Mouse (Mus musculus) midbrain, embryonic 14.5 days (tissue): ENCODE data around the gene Itgb7. TPM values are rescaled to one million over a fixed set of nuclear protein-coding genes. Genes with fewer than 3 reads are reported as not detected.

Experiments used
- ATAC-seq: fragments of 200-750 bp; cut with Nextera tagmentation; 2 replicates; pipeline ENCODE4 v1.8.0; 2017; ENCODE audit warnings: moderate number of reproducible peaks, moderate library complexity; ENCODE audit not compliant: low FRiP score, low TSS enrichment
- DNase-seq: peaks from one replicate; pipeline ENCODE4 v3.0.0-alpha.2; 2015
- H3K27ac ChIP-seq: fragments of 300-500 bp; sonication (generic); replicated peaks from 2 replicates; pipeline ENCODE4 v1.5.1; 2014; ENCODE audit warnings: mild to moderate bottlenecking, low read depth, low read length, moderate library complexity
- H3K27me3 ChIP-seq: fragments of 300-500 bp; sonication (generic); 2 replicates; pipeline ENCODE4 v1.6.1; 2014; ENCODE audit warnings: low read length, control low read depth, mixed read lengths; ENCODE audit not compliant: control insufficient read depth, insufficient read depth
- H3K36me3 ChIP-seq: fragments of 300-500 bp; sonication (generic); 2 replicates; pipeline ENCODE4 v1.6.1; 2014; ENCODE audit warnings: low read length, control low read depth; ENCODE audit not compliant: control insufficient read depth, insufficient read depth
- H3K4me1 ChIP-seq: fragments of 300-500 bp; sonication (generic); 2 replicates; pipeline ENCODE4 v1.6.1; 2014; ENCODE audit warnings: mild to moderate bottlenecking, antibody characterized with exemption, low read length, control low read depth; ENCODE audit not compliant: control insufficient read depth, insufficient read depth
- H3K4me2 ChIP-seq: fragments of 300-500 bp; sonication (generic); 2 replicates; pipeline ENCODE4 v1.6.1; 2014; ENCODE audit warnings: mild to moderate bottlenecking, low read length, moderate library complexity
- H3K4me3 ChIP-seq: fragments of 300-500 bp; sonication (generic); replicated peaks from 2 replicates; pipeline ENCODE4 v1.5.1; 2014; ENCODE audit warnings: low read depth, low read length
- H3K9ac ChIP-seq: fragments of 300-500 bp; sonication (generic); replicated peaks from 2 replicates; pipeline ENCODE4 v1.6.1; 2014; ENCODE audit warnings: mild to moderate bottlenecking, low read length, moderate library complexity
- H3K9me3 ChIP-seq: fragments of 300-500 bp; sonication (generic); 2 replicates; pipeline ENCODE4 v1.6.1; 2016; ENCODE audit warnings: low read length, control low read depth, mixed read lengths; ENCODE audit not compliant: control insufficient read depth
- WGBS: fragments of 180-500 bp; shearing (Covaris S2); extraction: QIAGEN DNeasy Blood & Tissue Kit; methylation state at CpG from one replicate; pipeline ENCODE4 v1.1.7; 2014; 5-methylcytosine and 5-hydroxymethylcytosine counted together
- polyA plus RNA-seq: library from polyadenylated mRNA; unstranded; fragments of >200 nt; fragmentation: Nextera tagmentation; extraction: Ambion mirVana; gene quantifications from 2 replicates; pipeline ENCODE4 v1.2.1, GENCODE M21; 2014

Gene Itgb7
- polyA plus RNA-seq, 1 experiment from 2014 or later: 0.78 TPM

GRCm38 (mm10) chr15:102183076-102183475 is 48.7 kb downstream of the Itgb7 start:
- 0 out of 2 replicates have a peak, but pooled peaks cover 10% of the 10 kb centered on the region for H3K36me3 ChIP-seq
- H3K27me3 ChIP-seq: no peaks in the 10 kb centered on the region
- H3K4me2 ChIP-seq: no peak overlapping the region
- H3K4me3 ChIP-seq: no peak overlapping the region
- H3K9me3 ChIP-seq: no peaks in the 10 kb centered on the region
- H3K4me1 ChIP-seq: no peaks in the 10 kb centered on the region
- H3K9ac ChIP-seq: no peak overlapping the region
- H3K27ac ChIP-seq: no peak overlapping the region
- no peak for ATAC-seq
- 89% methylated on average over 3 of the region's 3 CpGs for WGBS
- DNase-seq: no peak

- H3K9me3 ChIP-seq: no peaks in the 10 kb centered on the region
- no peak overlapping the region for H3K4me3 ChIP-seq
- no peak overlapping the region for H3K4me2 ChIP-seq
- no peak for DNase-seq
- no peak overlapping the region for H3K27ac ChIP-seq
- WGBS: 91% methylated on average over 14 of the region's 14 CpGs
- 0 out of 2 replicates have a peak, but pooled peaks cover 9% of the 10 kb centered on the region for H3K36me3 ChIP-seq
- H3K27me3 ChIP-seq: no peaks in the 10 kb centered on the region
- H3K4me1 ChIP-seq: no peaks in the 10 kb centered on the region
- no peak for ATAC-seq
- no peak overlapping the region for H3K9ac ChIP-seq
Observed at GRCm38 (mm10) chr15:102179924-102180323, 51.8 kb downstream of the Itgb7 start.

- no peaks in the 10 kb centered on the region for H3K9me3 ChIP-seq
- WGBS: 80% methylated on average over 9 of the region's 9 CpGs
- DNase-seq (no peak), ATAC-seq (no peak)
- no peak overlapping the region for H3K9ac ChIP-seq
- no peak overlapping the region for H3K27ac ChIP-seq
- H3K4me1 ChIP-seq: no peaks in the 10 kb centered on the region
- no peaks in the 10 kb centered on the region for H3K27me3 ChIP-seq
- no peak overlapping the region for H3K4me3 ChIP-seq
- H3K4me2 ChIP-seq: no peak overlapping the region
- H3K36me3 ChIP-seq: 0 out of 2 replicates have a peak, but pooled peaks cover 6% of the 10 kb centered on the region
Observed at GRCm38 (mm10) chr15:102179106-102179505, 52.6 kb downstream of the Itgb7 start.

GRCm38 (mm10) chr15:102178279-102178678 is 53.5 kb downstream of the Itgb7 start:
- DNase-seq (peak; percentile 85), ATAC-seq (no peak)
- Histone ChIP-seq H3K36me3 (0 out of 2 replicates have a peak, but pooled peaks cover 6% of the 10 kb centered on the region), H3K9me3 (no peaks in the 10 kb centered on the region), H3K4me2 (no peak overlapping the region), H3K9ac (no peak overlapping the region), H3K27ac (no peak overlapping the region), H3K4me1 (no peaks in the 10 kb centered on the region), H3K27me3 (no peaks in the 10 kb centered on the region), H3K4me3 (no peak overlapping the region)
- WGBS: 16% methylated on average over 6 of the region's 6 CpGs

- no peak for ATAC-seq
- 84% methylated on average over 8 of the region's 8 CpGs for WGBS
Observed at GRCm38 (mm10) chr15:102177417-102177816, 54.3 kb downstream of the Itgb7 start.

GRCm38 (mm10) chr15:102176571-102177316 is 55.0 kb downstream of the Itgb7 start:
- 0 out of 2 replicates have a peak, but pooled peaks cover 6% of the 10 kb centered on the region for H3K36me3 ChIP-seq
- no peak for ATAC-seq
- no peak overlapping the region for H3K9ac ChIP-seq
- no peaks in the 10 kb centered on the region for H3K9me3 ChIP-seq
- 91% methylated on average over 7 of the region's 7 CpGs for WGBS
- no peaks in the 10 kb centered on the region for H3K27me3 ChIP-seq
- DNase-seq: no peak
- no peaks in the 10 kb centered on the region for H3K4me1 ChIP-seq
- no peak overlapping the region for H3K27ac ChIP-seq
- no peak overlapping the region for H3K4me3 ChIP-seq
- H3K4me2 ChIP-seq: no peak overlapping the region

More at GRCm38 (mm10) chr15:102177417-102177816, 54.3 kb downstream of the Itgb7 start:
- H3K9ac ChIP-seq: no peak overlapping the region
- H3K27me3 ChIP-seq: no peaks in the 10 kb centered on the region
- no peaks in the 10 kb centered on the region for H3K4me1 ChIP-seq
- DNase-seq: no peak
- no peak overlapping the region for H3K4me2 ChIP-seq
- H3K4me3 ChIP-seq: no peak overlapping the region
- no peak overlapping the region for H3K27ac ChIP-seq
- H3K36me3 ChIP-seq: 0 out of 2 replicates have a peak, but pooled peaks cover 6% of the 10 kb centered on the region
- no peaks in the 10 kb centered on the region for H3K9me3 ChIP-seq

GRCm38 (mm10) chr15:102175736-102176319 is 55.9 kb downstream of the Itgb7 start:
- Histone ChIP-seq H3K9me3 (no peaks in the 10 kb centered on the region), H3K27ac (no peak overlapping the region), H3K4me1 (no peaks in the 10 kb centered on the region), H3K9ac (no peak overlapping the region), H3K27me3 (no peaks in the 10 kb centered on the region), H3K4me2 (no peak overlapping the region), H3K36me3 (0 out of 2 replicates have a peak, but pooled peaks cover 6% of the 10 kb centered on the region), H3K4me3 (no peak overlapping the region)
- no peak for ATAC-seq
- 88% methylated on average over 16 of the region's 16 CpGs for WGBS
- no peak for DNase-seq

- ATAC-seq (no peak), DNase-seq (no peak)
- 92% methylated on average over 3 of the region's 3 CpGs for WGBS
- Histone ChIP-seq H3K9ac (no peak overlapping the region), H3K4me1 (no peaks in the 10 kb centered on the region), H3K4me3 (no peak overlapping the region), H3K27ac (no peak overlapping the region), H3K9me3 (no peaks in the 10 kb centered on the region), H3K27me3 (no peaks in the 10 kb centered on the region), H3K36me3 (0 out of 2 replicates have a peak, but pooled peaks cover 4% of the 10 kb centered on the region), H3K4me2 (no peak overlapping the region)
Observed at GRCm38 (mm10) chr15:102173581-102173980, 58.2 kb downstream of the Itgb7 start.

- no peak overlapping the region for H3K4me2 ChIP-seq
- no peak overlapping the region for H3K9ac ChIP-seq
- 76% methylated on average over 2 of the region's 2 CpGs for WGBS
- no peak for DNase-seq
- no peak overlapping the region for H3K4me3 ChIP-seq
- ATAC-seq: no peak
- H3K4me1 ChIP-seq: no peaks in the 10 kb centered on the region
- H3K27me3 ChIP-seq: no peaks in the 10 kb centered on the region
- H3K36me3 ChIP-seq: no peaks in the 10 kb centered on the region
- no peaks in the 10 kb centered on the region for H3K9me3 ChIP-seq
- H3K27ac ChIP-seq: no peak overlapping the region
Observed at GRCm38 (mm10) chr15:102169064-102169463, 62.7 kb downstream of the Itgb7 start.
